In the genomic region with DNA sequence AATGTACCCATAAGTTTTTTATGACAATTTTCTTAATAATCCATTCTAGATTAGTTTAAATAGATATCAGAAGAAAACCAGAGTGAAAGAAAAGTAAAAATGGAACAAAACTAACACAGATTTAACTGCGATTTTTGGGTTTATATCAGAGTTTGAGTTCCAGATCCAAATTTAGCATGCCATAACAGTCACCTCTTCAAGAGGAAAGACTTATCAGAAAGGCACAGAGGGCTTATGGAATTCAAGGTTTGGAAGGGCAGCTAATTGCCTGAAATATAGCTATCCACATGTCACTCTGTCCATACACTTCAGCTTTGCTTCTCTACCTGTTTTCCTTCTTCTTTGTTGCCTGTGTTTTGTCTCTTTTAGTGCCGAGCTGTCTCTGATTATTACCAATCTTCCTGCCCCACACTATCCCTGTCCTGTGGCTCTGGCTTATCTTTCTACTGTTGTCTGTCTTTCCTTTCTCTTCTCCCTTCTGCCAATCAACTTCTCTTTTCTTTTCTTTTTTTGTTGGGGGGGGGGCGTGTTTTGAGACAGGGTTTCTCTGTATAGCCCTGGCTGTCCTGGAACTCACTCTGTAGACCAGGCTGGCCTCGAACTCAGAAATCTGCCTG, we compare ENCODE assay signal across 25 mouse cellular contexts. TPM values are rescaled to one million over a fixed set of nuclear protein-coding genes. Genes with fewer than 3 reads are reported as not detected.
DNase-seq lines count a peak whose midpoint lies in the region; TF ChIP-seq lines count a peak whose summit lies in the region.
"Had no signal": no experiment of that assay in that cellular context is flagged by ENCODE, and none has a peak within 500 bp of the region (broad histone marks: within the 10 kb centered on the region; RNA-seq: fewer than 3 reads in every experiment).

No protein-coding gene starts in this region.

- H3K9ac ChIP-seq in MEL (ENCODE audit: control insufficient read depth, low read depth, low read length, poor library complexity, severe bottlenecking) = no peak overlapping the region

- no peaks in the 10 kb centered on the region for H3K27me3 ChIP-seq in MEL (ENCODE audit: control insufficient read depth in 1 of 2, insufficient read depth in 2 of 2, low read length in 2 of 2)
- H3K27me3 ChIP-seq: CH12.LX had no signal

- TF ChIP-seq CTCF in MEL (IDR thresholded peaks at IDR 0.05 in 2 of 3, conservative IDR thresholded peaks at IDR 0.05 in 1 of 3; ENCODE audit: control insufficient read depth in 1 of 3, insufficient read depth in 1 of 3, low read depth in 2 of 3, low read length in 3 of 3, poor library complexity in 1 of 3, severe bottlenecking in 1 of 3) = no peak

- TF ChIP-seq POLR2A in MEL (IDR thresholded peaks at IDR 0.05; ENCODE audit: control insufficient read depth in 1 of 2, insufficient read depth in 1 of 2, low read depth in 1 of 2, low read length in 2 of 2, poor library complexity in 1 of 2) = no peak

- TF ChIP-seq EP300 in MEL (IDR thresholded peaks at IDR 0.05; ENCODE audit: low read depth in 1 of 2, low read length in 2 of 2) = peak; percentile 74

- TF ChIP-seq RAD21 in MEL (IDR thresholded peaks at IDR 0.05; ENCODE audit: low read depth, low read length) = no peak

- H3K79me2 ChIP-seq in MEL (ENCODE audit: control insufficient read depth, insufficient read depth, low read length, poor library complexity) = no peaks in the 10 kb centered on the region

- peaks cover 9 to 15% of the 10 kb centered on the region in 2 experiments for H3K4me1 ChIP-seq in MEL (ENCODE audit: control insufficient read depth in 1 of 2, insufficient read depth in 2 of 2, low read length in 2 of 2)

- DNase-seq in MEL (ENCODE audit: low read depth, low spot score) = peak; percentile 65
- no peak for DNase-seq in c-Kit-positive CD71-positive TER-119-positive erythroid progenitor cells, embryonic 14.5 days (ENCODE audit: low spot score)
- DNase-seq: adrenal gland, adult 2 months; adrenal gland, adult 8-10 months; adrenal gland, postnatal 10 days; adrenal gland, postnatal 14 days; adrenal gland, postnatal 25 days; adrenal gland, postnatal 36 days; B cell, adult 2 months; cerebellum, adult 11 months; cerebellum, adult 11-12 months; cerebellum, adult 18-20 months; cerebellum, adult 2 months; cerebellum, adult 8-10 months; cerebellum, adult 9-10 months had no signal

- H3K9me3 ChIP-seq in MEL (replicated peaks; ENCODE audit: insufficient read depth, low read length) = no peaks in the 10 kb centered on the region
- H3K9me3 ChIP-seq: G1E had no signal

- peaks cover 0 to 12% of the 10 kb centered on the region in 2 experiments; a peak in 2 of 4 replicates for H3K36me3 ChIP-seq in MEL (ENCODE audit: control insufficient read depth in 1 of 2, insufficient read depth in 2 of 2, low read length in 2 of 2)
- H3K36me3 ChIP-seq: G1E had no signal

- H3K27ac ChIP-seq in MEL (ENCODE audit: control insufficient read depth, low read depth, low read length) = no peak overlapping the region

- H3K4me3 ChIP-seq in MEL (ENCODE audit: control insufficient read depth in 1 of 2, insufficient read depth in 1 of 2, low read depth in 2 of 2, low read length in 2 of 2) = no peak overlapping the region

TF ChIP-seq in MEL, 35 proteins besides CTCF, POLR2A, EP300 and RAD21:
- TF ChIP-seq RCOR1 (IDR thresholded peaks at IDR 0.05; ENCODE audit: low read depth, low read length) = peak; percentile 58
- TF ChIP-seq TCF12 (IDR thresholded peaks at IDR 0.05; ENCODE audit: low read depth, low read length) = peak; percentile 73
- peak; percentile 52; the same call in 1 of the 2 replicates for TF ChIP-seq MEF2A (IDR thresholded peaks at IDR 0.05; ENCODE audit: extremely low read depth, insufficient replicate concordance, low read depth, low read length, poor library complexity, severe bottlenecking)
- TF ChIP-seq GATA1 (IDR thresholded peaks at IDR 0.05; ENCODE audit: low read depth, low read length) = peak; percentile 72
- 0 out of 2 replicates have a peak, but pooled peaks have one; percentile 16 for TF ChIP-seq MYC (IDR thresholded peaks at IDR 0.05; ENCODE audit: low read depth, low read length)
- peak; percentile 50; the same call in 1 of the 2 replicates for TF ChIP-seq ZNF384 (IDR thresholded peaks at IDR 0.05; ENCODE audit: low read depth, low read length)
- TF ChIP-seq POLR2AphosphoS2 (IDR thresholded peaks at IDR 0.05; ENCODE audit: low read length) = no peak
- no peak for TF ChIP-seq SMC3 (IDR thresholded peaks at IDR 0.05; ENCODE audit: low read depth, low read length)
- peak; percentile 58 for TF ChIP-seq TAL1 (IDR thresholded peaks at IDR 0.05; ENCODE audit: low read length)
- peak; percentile 49; the same call in 1 of the 2 replicates for TF ChIP-seq ETS1 (IDR thresholded peaks at IDR 0.05; ENCODE audit: low read depth, low read length)

RNA-seq across cellular contexts. Expression of a gene that starts 31.0 kb away (rescaled TPM):
- 13.6 and 16.4 TPM in 2 replicates for total RNA-seq in MEL (2012; rRNA removed)
- polyA plus RNA-seq in MEL (2012; ENCODE audit: insufficient read depth in 1 of 2, insufficient read length in 2 of 2, low read depth in 1 of 2, low replicate concordance in 2 of 2, missing spikeins in 1 of 2) = 10 to 100 TPM in 1 of 2 experiments, not detected in 1; 11.9 TPM

RNA-seq across cellular contexts. Expression of a gene that starts 36.6 kb away (rescaled TPM):
- not detected in 2 replicates for total RNA-seq in MEL (2012; rRNA removed)
- not detected for polyA plus RNA-seq in MEL (2012; ENCODE audit: insufficient read depth in 1 of 2, insufficient read length in 2 of 2, low read depth in 1 of 2, low replicate concordance in 2 of 2, missing spikeins in 1 of 2)
- total RNA-seq: adrenal gland, adult 18-20 months; adrenal gland, adult 2 months; adrenal gland, adult 8-10 months; adrenal gland, postnatal 10 days; adrenal gland, postnatal 14 days; adrenal gland, postnatal 25 days; adrenal gland, postnatal 36 days; adrenal gland, postnatal 4 days; CH12.LX; ES-E14; G1E had no signal
- polyA plus RNA-seq: activated CD4-positive, CD25-positive, alpha-beta regulatory T cell, adult 4 months; adrenal gland, adult 2 months; brain, embryonic 14.5 days; C2C12; CD4-positive, CD25-positive, alpha-beta regulatory T cell, adult 4 months; cerebellum, adult 2 months; G1E; Patski had no signal
